Mouse (Mus musculus): Measurements from ENCODE around the gene Samd4. TPM values are rescaled to one million over a fixed set of nuclear protein-coding genes. Genes with fewer than 3 reads are reported as not detected.
A peak's percentile ranks its signal among the peaks of the same experiment; 100 is the strongest.

Samd4 gene
- polyA plus RNA-seq, 1 experiment, result 2.3 TPM

GRCm38 (mm10) chr14:46921178-46921975 lies 38.7 kb downstream of the Samd4 start:
- Histone ChIP-seq H3K27ac (ENCODE audit: insufficient read depth, low read depth, low read length) (no peak overlapping the region), H3K4me3 (ENCODE audit: insufficient read depth, low read length) (no peak overlapping the region), H3K4me1 (ENCODE audit: control insufficient read depth, insufficient read depth, low read length) (peaks cover 18% of the 10 kb centered on the region)
- TF ChIP-seq POLR2A (IDR thresholded peaks at IDR 0.05; ENCODE audit: borderline replicate concordance, low read depth, low read length) (no peak), CTCF (IDR thresholded peaks at IDR 0.05; ENCODE audit: low read depth, low read length) (no peak)

- TF ChIP-seq CTCF (IDR thresholded peaks at IDR 0.05; ENCODE audit: low read depth, low read length) (no peak), POLR2A (IDR thresholded peaks at IDR 0.05; ENCODE audit: borderline replicate concordance, low read depth, low read length) (no peak)
- Histone ChIP-seq H3K4me1 (ENCODE audit: control insufficient read depth, insufficient read depth, low read length) (peaks cover 13% of the 10 kb centered on the region), H3K4me3 (ENCODE audit: insufficient read depth, low read length) (no peak overlapping the region), H3K27ac (ENCODE audit: insufficient read depth, low read depth, low read length) (0 out of 2 replicates have a peak overlapping the region, but pooled peaks have one; percentile 22)
Measured at GRCm38 (mm10) chr14:46923931-46924330, 41.3 kb downstream of the Samd4 start.

- Histone ChIP-seq H3K4me1 (ENCODE audit: control insufficient read depth, insufficient read depth, low read length) (peaks cover 13% of the 10 kb centered on the region), H3K27ac (ENCODE audit: insufficient read depth, low read depth, low read length) (0 out of 2 replicates have a peak overlapping the region, but pooled peaks have one; percentile 22), H3K4me3 (ENCODE audit: insufficient read depth, low read length) (no peak overlapping the region)
- TF ChIP-seq CTCF (IDR thresholded peaks at IDR 0.05; ENCODE audit: low read depth, low read length), result no peak
- no peak for TF ChIP-seq POLR2A (IDR thresholded peaks at IDR 0.05; ENCODE audit: borderline replicate concordance, low read depth, low read length)
Measured at GRCm38 (mm10) chr14:46924422-46924821, 41.8 kb downstream of the Samd4 start.

- no peak for TF ChIP-seq POLR2A (IDR thresholded peaks at IDR 0.05; ENCODE audit: borderline replicate concordance, low read depth, low read length)
- TF ChIP-seq CTCF (IDR thresholded peaks at IDR 0.05; ENCODE audit: low read depth, low read length), result no peak
- Histone ChIP-seq H3K4me3 (ENCODE audit: insufficient read depth, low read length) (no peak overlapping the region), H3K4me1 (ENCODE audit: control insufficient read depth, insufficient read depth, low read length) (peaks cover 12% of the 10 kb centered on the region), H3K27ac (ENCODE audit: insufficient read depth, low read depth, low read length) (no peak overlapping the region)
Measured at GRCm38 (mm10) chr14:46928556-46928955, 45.9 kb downstream of the Samd4 start.

GRCm38 (mm10) chr14:46932121-46932520 lies 49.5 kb downstream of the Samd4 start:
- TF ChIP-seq POLR2A (IDR thresholded peaks at IDR 0.05; ENCODE audit: borderline replicate concordance, low read depth, low read length) (no peak), CTCF (IDR thresholded peaks at IDR 0.05; ENCODE audit: low read depth, low read length) (no peak)
- H3K4me3 ChIP-seq (ENCODE audit: insufficient read depth, low read length), result no peak overlapping the region
- no peak overlapping the region for H3K27ac ChIP-seq (ENCODE audit: insufficient read depth, low read depth, low read length)
- H3K4me1 ChIP-seq (ENCODE audit: control insufficient read depth, insufficient read depth, low read length), result no peaks in the 10 kb centered on the region

- no peaks in the 10 kb centered on the region for H3K4me1 ChIP-seq (ENCODE audit: control insufficient read depth, insufficient read depth, low read length)
- TF ChIP-seq CTCF (IDR thresholded peaks at IDR 0.05; ENCODE audit: low read depth, low read length), result no peak
- no peak for TF ChIP-seq POLR2A (IDR thresholded peaks at IDR 0.05; ENCODE audit: borderline replicate concordance, low read depth, low read length)
- H3K27ac ChIP-seq (ENCODE audit: insufficient read depth, low read depth, low read length), result no peak overlapping the region
- no peak overlapping the region for H3K4me3 ChIP-seq (ENCODE audit: insufficient read depth, low read length)
Measured at GRCm38 (mm10) chr14:46932708-46933107, 50.1 kb downstream of the Samd4 start.

- no peaks in the 10 kb centered on the region for H3K4me1 ChIP-seq (ENCODE audit: control insufficient read depth, insufficient read depth, low read length)
- no peak overlapping the region for H3K4me3 ChIP-seq (ENCODE audit: insufficient read depth, low read length)
- no peak overlapping the region for H3K27ac ChIP-seq (ENCODE audit: insufficient read depth, low read depth, low read length)
- no peak for TF ChIP-seq POLR2A (IDR thresholded peaks at IDR 0.05; ENCODE audit: borderline replicate concordance, low read depth, low read length)
Measured at GRCm38 (mm10) chr14:46941077-46941476, 58.4 kb downstream of the Samd4 start.

- TF ChIP-seq CTCF (IDR thresholded peaks at IDR 0.05; ENCODE audit: low read depth, low read length) (no peak), POLR2A (IDR thresholded peaks at IDR 0.05; ENCODE audit: borderline replicate concordance, low read depth, low read length) (no peak)
- Histone ChIP-seq H3K4me3 (ENCODE audit: insufficient read depth, low read length) (no peak overlapping the region), H3K4me1 (ENCODE audit: control insufficient read depth, insufficient read depth, low read length) (no peaks in the 10 kb centered on the region), H3K27ac (ENCODE audit: insufficient read depth, low read depth, low read length) (no peak overlapping the region)
Measured at GRCm38 (mm10) chr14:46941896-46942812, 59.5 kb downstream of the Samd4 start.

GRCm38 (mm10) chr14:46944411-46944810 lies 61.8 kb downstream of the Samd4 start:
- Histone ChIP-seq H3K27ac (ENCODE audit: insufficient read depth, low read depth, low read length) (no peak overlapping the region), H3K4me3 (ENCODE audit: insufficient read depth, low read length) (no peak overlapping the region), H3K4me1 (ENCODE audit: control insufficient read depth, insufficient read depth, low read length) (no peaks in the 10 kb centered on the region)
- TF ChIP-seq POLR2A (IDR thresholded peaks at IDR 0.05; ENCODE audit: borderline replicate concordance, low read depth, low read length), result no peak
- no peak for TF ChIP-seq CTCF (IDR thresholded peaks at IDR 0.05; ENCODE audit: low read depth, low read length)

Measured in bone marrow macrophage, adult 2 months (primary cell).